Mouse (Mus musculus): ENCODE measurements at regions not wholly inside any gene's neighbourhood (a gene's known extent, or its start where the extent isn't known, plus 50 kb on each side); places are given as distances from the start of the nearest gene placed in this dataset.
A peak's percentile ranks its signal among the peaks of the same experiment; 100 is the strongest.

GRCm38 (mm10) chr1:41065130-41065529, 259.7 kb downstream of the Tmem182 start:
- no peak for DNase-seq (ENCODE audit: low spot score in 2 of 2)

DNA sequence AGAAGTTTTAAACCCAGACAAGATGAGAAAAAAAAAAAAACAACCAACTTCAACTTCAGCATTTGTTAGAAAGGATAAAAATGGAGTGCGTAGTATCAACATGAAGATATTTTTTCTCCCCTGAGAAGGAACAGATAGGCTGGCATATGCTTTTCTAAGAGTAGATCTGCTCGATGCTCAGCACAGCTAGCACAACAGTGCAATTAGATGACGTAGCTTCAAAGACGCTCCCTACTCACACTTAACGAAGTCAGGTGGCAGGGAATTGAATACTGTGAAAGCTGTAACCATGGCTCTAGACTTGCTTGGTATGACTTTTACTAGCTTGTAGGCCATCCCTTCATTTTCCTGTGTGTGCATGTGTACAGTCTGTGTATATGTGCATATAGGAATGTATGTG, 299.5 kb downstream of the Tmem182 start:
- peak in 1 of 2 experiments; percentile 7 for DNase-seq (ENCODE audit: low spot score in 2 of 2)

- DNase-seq (ENCODE audit: low spot score in 2 of 2) = no peak
Measured at GRCm38 (mm10) chr1:41121636-41122175, 316.3 kb downstream of the Tmem182 start.

DNA sequence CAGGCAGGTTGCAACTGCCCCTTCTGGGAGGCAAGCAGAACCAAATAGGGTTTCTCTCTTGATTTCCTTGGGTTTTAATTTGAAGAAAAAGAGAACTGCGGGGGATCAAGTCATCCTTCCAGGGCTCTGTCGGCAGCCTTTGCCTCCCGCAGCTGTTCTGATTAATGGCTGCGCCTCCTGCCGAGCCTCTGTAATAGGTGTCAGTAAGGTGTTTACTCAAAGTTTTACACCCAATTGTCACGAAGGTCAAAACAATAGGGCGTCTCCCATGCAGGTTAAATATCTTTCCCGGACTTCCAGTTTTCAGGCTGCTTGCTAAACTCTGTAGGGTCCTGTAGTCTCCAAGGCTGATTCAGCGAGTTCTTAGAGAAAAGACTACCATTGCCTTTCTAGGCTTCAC, 326.0 kb downstream of the Tmem182 start:
- no peak for DNase-seq (ENCODE audit: low spot score in 2 of 2)

DNA sequence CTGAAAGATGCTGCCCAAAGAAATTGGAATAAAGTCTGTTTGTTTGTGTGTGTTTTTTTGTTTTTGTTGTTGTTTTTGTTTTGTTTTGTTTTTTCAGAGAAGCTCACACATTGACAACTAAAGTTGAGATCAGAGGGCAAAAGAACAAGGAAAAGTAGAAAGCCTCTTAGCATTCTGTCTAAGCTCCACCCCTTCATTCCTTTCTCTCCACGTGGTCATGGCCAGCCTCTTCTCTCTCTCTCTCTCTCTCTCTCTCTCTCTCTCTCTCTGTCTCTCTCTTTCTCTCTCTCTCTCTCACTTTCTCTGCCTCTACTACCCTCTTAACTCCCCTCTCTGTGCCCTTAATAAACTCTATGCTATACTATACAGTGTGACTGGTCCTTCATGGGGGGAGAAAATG, 327.7 kb downstream of the Tmem182 start:
- DNase-seq (ENCODE audit: low spot score in 2 of 2) = no peak

GRCm38 (mm10) chr1:41133946-41134345, 328.5 kb downstream of the Tmem182 start:
- DNase-seq (ENCODE audit: low spot score in 2 of 2) = no peak

GRCm38 (mm10) chr1:41139725-41140124, 334.3 kb downstream of the Tmem182 start:
- DNase-seq (ENCODE audit: low spot score in 2 of 2) = no peak

GRCm38 (mm10) chr1:41140542-41140941, 335.1 kb downstream of the Tmem182 start:
- DNase-seq (ENCODE audit: low spot score in 2 of 2) = no peak

- DNase-seq (ENCODE audit: low spot score in 2 of 2) = no peak
Measured at GRCm38 (mm10) chr1:41141992-41142391, 336.6 kb downstream of the Tmem182 start.

DNA sequence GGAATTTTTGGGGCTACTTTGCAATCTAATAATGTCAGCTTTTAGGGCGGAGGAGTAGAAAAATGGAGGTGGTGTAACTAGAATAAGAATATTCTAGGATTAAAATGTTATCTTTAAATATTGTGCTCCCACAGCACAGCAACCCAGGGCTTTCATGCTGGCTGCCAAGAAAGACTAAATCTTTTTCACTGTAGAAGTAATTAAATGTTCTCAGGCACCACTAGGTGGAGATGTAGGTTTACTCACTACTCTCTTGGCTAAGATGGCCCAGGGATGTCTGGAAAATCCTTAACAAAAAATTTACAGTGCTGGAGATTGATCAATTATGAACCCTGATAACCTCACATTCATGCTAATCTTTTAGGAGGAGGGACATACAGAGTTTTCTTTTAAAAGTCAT, 347.1 kb downstream of the Tmem182 start:
- no peak for DNase-seq (ENCODE audit: low spot score in 2 of 2)

DNA sequence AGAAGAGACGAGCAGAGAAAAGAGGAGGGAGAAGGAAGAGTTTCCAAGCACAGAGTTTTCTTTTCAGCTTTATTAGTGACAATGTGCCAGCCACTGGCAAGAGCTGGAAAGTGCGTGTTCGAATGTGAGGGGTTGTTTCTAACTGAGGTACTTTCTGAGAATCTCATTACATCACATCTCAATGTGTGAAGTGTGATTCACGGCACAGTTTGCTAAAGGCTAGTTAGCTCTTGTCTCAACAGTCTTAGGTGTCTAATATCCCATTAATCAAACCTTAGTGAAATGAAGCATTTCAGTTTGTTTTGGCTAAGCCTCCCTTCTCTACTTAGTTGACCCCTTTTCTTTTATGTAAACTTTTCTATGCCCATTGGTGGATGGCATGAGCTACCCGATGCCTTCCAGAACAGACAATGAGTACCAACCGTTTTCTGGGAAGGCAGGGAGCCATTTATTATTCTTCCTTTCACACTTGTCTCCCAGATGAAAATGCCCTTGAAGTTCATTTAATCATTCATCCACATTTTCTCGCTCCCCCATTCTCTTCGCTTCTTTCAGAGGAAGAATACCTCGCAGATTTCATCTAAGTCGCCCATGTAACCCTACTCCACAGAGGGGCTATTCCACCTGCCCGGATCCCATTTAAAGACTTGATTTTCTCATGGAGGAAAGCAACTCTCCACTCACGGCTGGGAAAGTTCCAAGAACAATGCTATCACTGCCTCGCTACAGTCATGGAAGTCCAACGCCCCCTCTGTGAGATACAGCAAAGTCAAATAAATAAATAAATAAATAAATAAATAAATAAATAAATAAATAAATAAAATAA, 348.0 kb downstream of the Tmem182 start:
- no peak for DNase-seq (ENCODE audit: low spot score in 2 of 2)

- DNase-seq (ENCODE audit: low spot score in 2 of 2) = no peak
Measured at GRCm38 (mm10) chr1:41154198-41154597, 348.8 kb downstream of the Tmem182 start.

DNA sequence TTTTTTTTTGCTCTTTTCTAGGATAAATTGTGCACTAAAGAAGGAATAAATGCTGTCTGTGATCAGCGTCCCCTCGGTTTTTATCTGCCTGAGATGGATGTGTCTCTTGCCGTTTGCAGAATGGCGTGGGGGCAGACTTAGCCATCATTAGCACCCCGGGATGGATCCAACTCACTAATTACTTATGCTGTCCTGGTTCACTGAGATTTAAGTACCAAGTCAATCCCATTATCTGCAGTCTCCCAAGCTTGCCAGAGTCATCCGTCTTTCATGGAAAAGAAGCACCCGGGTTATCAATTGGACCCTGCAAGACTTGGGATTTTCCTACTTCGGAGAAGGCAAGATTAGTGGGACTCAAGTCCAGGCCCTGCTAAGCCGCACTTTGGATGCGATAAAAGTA, 351.5 kb downstream of the Tmem182 start:
- no peak for DNase-seq (ENCODE audit: low spot score in 2 of 2)

DNA sequence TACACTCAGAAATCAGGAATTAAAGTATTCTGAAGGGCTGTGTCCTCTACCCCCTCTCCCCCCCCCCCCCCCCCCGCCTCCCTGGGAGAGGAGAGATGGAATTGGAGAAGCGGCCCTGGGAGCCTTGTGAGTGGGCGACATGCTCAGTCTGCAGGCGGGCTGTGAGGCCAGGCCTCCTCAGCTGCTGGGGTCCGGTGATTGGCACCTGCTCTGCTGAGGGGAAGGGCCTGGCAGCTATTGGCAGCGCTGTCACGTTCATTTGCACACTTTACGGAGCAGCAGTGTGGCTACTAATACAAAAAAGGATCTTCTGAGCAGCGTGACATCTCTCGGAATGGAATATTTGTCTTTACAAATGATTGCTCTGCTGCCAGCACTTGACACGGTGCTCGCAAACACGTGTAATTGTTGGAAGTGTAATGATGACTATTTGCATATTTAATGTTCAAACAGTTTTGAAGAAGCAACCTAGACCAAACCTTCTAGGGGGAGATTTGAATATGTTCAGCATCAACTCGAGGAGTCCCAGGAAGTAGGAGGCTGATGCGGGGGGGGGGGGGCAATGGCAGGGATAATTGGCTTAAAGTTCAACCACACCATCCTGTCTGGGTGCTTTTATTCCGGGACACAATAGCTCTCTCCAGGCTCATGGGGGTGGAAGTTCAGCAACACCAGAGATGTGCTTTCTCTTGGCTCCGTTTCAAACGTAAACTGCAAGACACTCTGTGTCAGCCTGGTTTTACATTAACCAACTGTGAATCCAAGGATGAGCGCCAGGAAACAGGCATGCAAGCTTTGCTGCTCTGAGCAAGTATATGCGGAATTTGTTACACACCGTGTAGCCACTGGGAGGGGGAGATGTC, 352.5 kb downstream of the Tmem182 start:
- peak in 1 of 2 experiments; percentile 9 for DNase-seq (ENCODE audit: low spot score in 2 of 2)

DNA sequence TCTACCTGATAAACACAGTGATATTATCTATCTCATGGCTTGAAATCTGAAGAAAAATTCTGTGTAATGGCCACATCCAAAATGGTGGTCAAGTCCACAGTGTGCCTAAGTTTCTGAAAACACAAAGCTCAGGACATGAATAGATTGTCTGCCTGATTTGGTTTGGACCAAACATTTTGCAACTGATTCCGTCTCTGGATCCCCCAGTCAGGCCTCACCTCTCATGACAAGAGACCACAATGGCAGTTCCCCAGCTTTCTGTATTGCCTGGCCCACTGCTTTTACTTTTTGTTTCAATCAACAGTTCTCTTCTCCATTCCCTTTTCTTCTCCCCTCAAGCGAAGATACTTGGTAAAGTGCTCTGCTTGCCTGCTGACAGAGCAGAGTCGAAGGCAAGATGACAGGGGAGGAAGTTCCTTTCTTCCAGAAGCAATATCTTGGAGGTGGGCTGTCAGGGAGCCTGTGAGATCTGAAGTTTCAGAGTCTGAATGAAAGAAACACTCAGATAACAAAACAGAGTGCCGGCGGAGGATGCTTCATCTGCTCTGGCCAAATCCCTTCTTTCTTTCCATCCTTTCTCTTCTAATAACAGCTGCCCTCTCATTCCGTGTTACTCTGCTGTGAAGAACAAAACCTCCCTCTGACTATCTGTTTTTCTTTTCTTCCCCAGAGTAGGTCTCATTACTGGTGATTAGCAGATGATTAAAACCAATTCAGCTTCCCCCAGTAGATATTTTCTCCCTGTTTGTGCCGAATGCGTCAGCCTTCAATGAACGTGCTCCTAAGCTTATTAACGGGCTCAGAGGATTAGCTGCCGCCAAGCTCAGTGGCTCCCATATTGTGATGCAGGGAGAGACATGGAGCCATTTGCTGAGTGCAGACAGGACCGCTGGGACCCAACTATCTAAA, 360.7 kb downstream of the Tmem182 start:
- no peak for DNase-seq (ENCODE audit: low spot score in 2 of 2)

- DNase-seq (ENCODE audit: low spot score in 2 of 2) = no peak
Measured at GRCm38 (mm10) chr1:41166787-41167420, 361.5 kb downstream of the Tmem182 start.

GRCm38 (mm10) chr1:41186991-41187390, 381.6 kb downstream of the Tmem182 start:
- no peak for DNase-seq (ENCODE audit: low spot score in 2 of 2)

GRCm38 (mm10) chr1:41212876-41213275, 407.5 kb downstream of the Tmem182 start:
- DNase-seq (ENCODE audit: low spot score in 2 of 2) = no peak

DNA sequence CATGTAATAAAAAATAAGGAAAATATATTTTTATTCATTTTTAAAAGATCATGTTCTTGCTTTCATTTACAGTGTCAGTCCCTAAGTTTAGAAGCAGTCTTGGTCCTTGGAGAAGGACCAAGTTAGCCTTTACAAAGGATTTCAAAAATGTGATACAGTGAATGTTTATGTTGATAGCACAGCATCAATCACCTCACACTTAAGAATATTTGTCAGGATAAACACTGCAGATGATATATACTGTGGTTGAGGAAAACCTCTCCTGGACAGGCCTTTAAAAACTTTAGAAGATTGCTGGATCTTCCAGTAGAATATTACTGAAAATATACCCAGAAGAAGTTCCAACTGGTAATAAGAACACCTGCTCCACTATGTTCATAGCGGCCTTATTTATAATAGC, 420.4 kb downstream of the Tmem182 start:
- DNase-seq (ENCODE audit: low spot score in 2 of 2) = no peak

DNA sequence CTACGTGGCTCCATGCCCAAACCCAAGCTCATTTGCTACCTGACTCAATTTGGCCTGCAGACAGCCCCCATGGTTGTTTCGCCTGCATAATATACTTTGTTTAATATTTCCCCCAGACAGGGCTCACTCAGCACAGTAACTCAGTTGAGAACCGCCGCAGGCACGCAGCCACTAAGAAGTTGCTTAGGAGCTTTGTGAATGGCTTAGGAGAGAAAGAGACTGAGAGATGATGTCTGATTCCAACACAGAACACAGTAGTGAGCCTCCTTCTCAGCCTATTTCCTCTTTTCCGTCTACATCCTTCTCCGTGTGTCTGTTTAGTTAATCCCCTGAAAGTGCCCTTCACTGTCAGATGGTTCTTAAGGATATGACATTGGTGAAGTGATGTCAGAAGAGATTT, 429.9 kb downstream of the Tmem182 start:
- DNase-seq (ENCODE audit: low spot score in 2 of 2) = no peak

DNA sequence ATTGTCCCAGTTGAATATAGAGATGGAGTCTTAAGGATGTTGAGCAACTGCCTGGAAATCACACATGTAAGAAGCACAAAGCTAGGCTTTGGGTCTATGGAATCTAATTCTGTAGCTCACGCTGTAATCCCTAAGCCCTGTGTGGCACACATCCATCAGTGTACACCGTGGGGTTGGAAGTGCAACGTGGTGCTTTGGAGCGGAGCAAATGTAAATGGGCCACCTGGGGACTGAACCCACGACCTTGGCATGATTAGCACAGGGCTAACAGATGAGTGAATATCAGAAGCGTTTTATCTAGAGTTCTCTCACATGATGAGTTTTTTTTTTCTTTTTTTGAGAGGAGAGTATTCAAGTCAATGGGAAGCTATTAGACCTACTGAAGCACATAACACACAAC, 437.6 kb downstream of the Tmem182 start:
- no peak for DNase-seq (ENCODE audit: low spot score in 2 of 2)
